Mouse (Mus musculus) kidney, embryonic 14.5 days (tissue): Measurements from ENCODE around the gene Dpm1. TPM values are rescaled to one million over a fixed set of nuclear protein-coding genes. Genes with fewer than 3 reads are reported as not detected.

Source experiments
- ATAC-seq: fragments of 200-750 bp; cut with Nextera tagmentation; 2 replicates; pipeline ENCODE4 v1.8.0; 2017; ENCODE audit warnings: moderate number of reproducible peaks, mild to moderate bottlenecking, moderate TSS enrichment, moderate library complexity; ENCODE audit not compliant: low FRiP score, low TSS enrichment
- H3K27ac ChIP-seq: fragments of 300-500 bp; sonication (generic); 2 replicates; pipeline ENCODE4 v1.5.1; 2014; ENCODE audit warnings: low read depth, mild to moderate bottlenecking, low read length, moderate library complexity, mixed read lengths
- H3K27me3 ChIP-seq: fragments of 300-500 bp; sonication (generic); 2 replicates; pipeline ENCODE4 v1.6.1; 2014; ENCODE audit warnings: mild to moderate bottlenecking, low read length; ENCODE audit not compliant: control insufficient read depth, insufficient read depth
- H3K36me3 ChIP-seq: fragments of 300-500 bp; sonication (generic); 2 replicates; pipeline ENCODE4 v1.6.1; 2014; ENCODE audit warnings: low read length, mixed read lengths; ENCODE audit not compliant: control insufficient read depth, insufficient read depth
- H3K4me1 ChIP-seq: fragments of 300-500 bp; sonication (generic); 2 replicates; pipeline ENCODE4 v1.6.1; 2014; ENCODE audit warnings: low read length, mixed read lengths; ENCODE audit not compliant: control insufficient read depth, insufficient read depth
- H3K4me2 ChIP-seq: fragments of 300-500 bp; sonication (generic); replicated peaks from 2 replicates; pipeline ENCODE4 v1.6.1; 2014; ENCODE audit warnings: low read depth, mild to moderate bottlenecking, low read length
- H3K4me3 ChIP-seq: fragments of 300-500 bp; sonication (generic); 2 replicates; pipeline ENCODE4 v1.5.1; 2014; ENCODE audit warnings: mild to moderate bottlenecking, low read length
- H3K9ac ChIP-seq: fragments of 300-500 bp; sonication (generic); 2 replicates; pipeline ENCODE4 v1.6.1; 2014; ENCODE audit warnings: low read depth, mild to moderate bottlenecking, low read length, moderate library complexity
- H3K9me3 ChIP-seq: fragments of 300-500 bp; sonication (generic); 2 replicates; pipeline ENCODE4 v1.6.1; 2016; ENCODE audit warnings: low read length; ENCODE audit not compliant: control insufficient read depth
- WGBS: fragments of 180-500 bp; shearing (Covaris S2); extraction: QIAGEN DNeasy Blood & Tissue Kit; methylation state at CpG from one replicate; pipeline ENCODE4 v1.1.7; 2014; 5-methylcytosine and 5-hydroxymethylcytosine counted together
- polyA plus RNA-seq: library from polyadenylated mRNA; unstranded; fragments of >200 nt; fragmentation: Nextera tagmentation; extraction: Ambion mirVana; gene quantifications from 2 replicates; pipeline ENCODE4 v1.2.1, GENCODE M21; 2014

The Dpm1 gene
- polyA plus RNA-seq, 1 experiment from 2014 or later = 82.3 TPM

- ATAC-seq = no peak
Measured at GRCm38 (mm10) chr2:168253822-168254221, 23.4 kb upstream of the Dpm1 start.

GRCm38 (mm10) chr2:168252639-168253292 is 22.4 kb upstream of the Dpm1 start:
- peak overlapping the region; percentile 23; the same call in 1 of the 2 replicates for H3K4me2 ChIP-seq
- ATAC-seq = 0 out of 2 replicates have a peak, but pooled peaks have one; percentile 47
- H3K27ac ChIP-seq = no peak overlapping the region
- no peaks in the 10 kb centered on the region for H3K4me1 ChIP-seq
- H3K27me3 ChIP-seq = no peaks in the 10 kb centered on the region
- no peaks in the 10 kb centered on the region for H3K36me3 ChIP-seq
- H3K4me3 ChIP-seq = peak overlapping the region; percentile 9; the same call in 1 of the 2 replicates
- 10% methylated on average over 16 of the region's 16 CpGs for WGBS
- no peaks in the 10 kb centered on the region for H3K9me3 ChIP-seq
- no peak overlapping the region for H3K9ac ChIP-seq

More at GRCm38 (mm10) chr2:168253822-168254221, 23.4 kb upstream of the Dpm1 start:
- no peaks in the 10 kb centered on the region for H3K9me3 ChIP-seq
- no peaks in the 10 kb centered on the region for H3K36me3 ChIP-seq
- H3K27me3 ChIP-seq = no peaks in the 10 kb centered on the region
- H3K4me2 ChIP-seq = no peak overlapping the region
- H3K9ac ChIP-seq = no peak overlapping the region
- H3K4me1 ChIP-seq = no peaks in the 10 kb centered on the region
- H3K4me3 ChIP-seq = no peak overlapping the region
- no peak overlapping the region for H3K27ac ChIP-seq
- WGBS = 34% methylated on average over 7 of the region's 7 CpGs

- WGBS = 16% methylated on average over 8 of the region's 8 CpGs
- Histone ChIP-seq H3K9me3 (no peaks in the 10 kb centered on the region), H3K27me3 (no peaks in the 10 kb centered on the region), H3K4me3 (no peak overlapping the region), H3K27ac (no peak overlapping the region), H3K9ac (no peak overlapping the region), H3K4me1 (no peaks in the 10 kb centered on the region), H3K36me3 (no peaks in the 10 kb centered on the region), H3K4me2 (no peak overlapping the region)
- ATAC-seq = 0 out of 2 replicates have a peak, but pooled peaks have one; percentile 30
Measured at GRCm38 (mm10) chr2:168250270-168250669, 19.9 kb upstream of the Dpm1 start.

- ATAC-seq = no peak
- H3K27me3 ChIP-seq = no peaks in the 10 kb centered on the region
- no peaks in the 10 kb centered on the region for H3K36me3 ChIP-seq
- no peak overlapping the region for H3K4me3 ChIP-seq
- WGBS = 30% methylated on average over 2 of the region's 2 CpGs
- no peak overlapping the region for H3K9ac ChIP-seq
- no peak overlapping the region for H3K27ac ChIP-seq
- no peak overlapping the region for H3K4me2 ChIP-seq
- no peaks in the 10 kb centered on the region for H3K9me3 ChIP-seq
- H3K4me1 ChIP-seq = no peaks in the 10 kb centered on the region
Measured at GRCm38 (mm10) chr2:168248856-168249245, 18.5 kb upstream of the Dpm1 start.

GRCm38 (mm10) chr2:168248167-168248855 is 17.9 kb upstream of the Dpm1 start:
- Histone ChIP-seq H3K4me1 (no peaks in the 10 kb centered on the region), H3K27me3 (no peaks in the 10 kb centered on the region), H3K9me3 (no peaks in the 10 kb centered on the region), H3K27ac (no peak overlapping the region), H3K4me3 (no peak overlapping the region), H3K36me3 (no peaks in the 10 kb centered on the region), H3K9ac (no peak overlapping the region; the same call in 1 of the 2 replicates), H3K4me2 (no peak overlapping the region)
- ATAC-seq = no peak
- 71% methylated on average over 8 of the region's 8 CpGs for WGBS

- ATAC-seq = no peak
- no peaks in the 10 kb centered on the region for H3K27me3 ChIP-seq
- no peaks in the 10 kb centered on the region for H3K9me3 ChIP-seq
- no peak overlapping the region for H3K4me2 ChIP-seq
- H3K4me1 ChIP-seq = no peaks in the 10 kb centered on the region
- H3K9ac ChIP-seq = no peak overlapping the region
- H3K4me3 ChIP-seq = no peak overlapping the region
- WGBS = 42% methylated on average over 8 of the region's 8 CpGs
- H3K27ac ChIP-seq = no peak overlapping the region
- no peaks in the 10 kb centered on the region for H3K36me3 ChIP-seq
Measured at GRCm38 (mm10) chr2:168245571-168245970, 15.2 kb upstream of the Dpm1 start.

GRCm38 (mm10) chr2:168243278-168243677 is 12.9 kb upstream of the Dpm1 start:
- H3K9me3 ChIP-seq = peaks cover 4% of the 10 kb centered on the region

GRCm38 (mm10) chr2:168242841-168243240 is 12.4 kb upstream of the Dpm1 start:
- Histone ChIP-seq H3K4me2 (no peak overlapping the region), H3K4me1 (no peaks in the 10 kb centered on the region), H3K36me3 (no peaks in the 10 kb centered on the region), H3K27me3 (no peaks in the 10 kb centered on the region), H3K27ac (no peak overlapping the region), H3K9ac (no peak overlapping the region), H3K4me3 (no peak overlapping the region), H3K9me3 (peaks cover 5% of the 10 kb centered on the region)
- no peak for ATAC-seq

More at GRCm38 (mm10) chr2:168243278-168243677, 12.9 kb upstream of the Dpm1 start:
- 79% methylated on average over 4 of the region's 4 CpGs for WGBS
- no peaks in the 10 kb centered on the region for H3K27me3 ChIP-seq
- H3K4me3 ChIP-seq = no peak overlapping the region
- no peaks in the 10 kb centered on the region for H3K36me3 ChIP-seq
- H3K4me1 ChIP-seq = no peaks in the 10 kb centered on the region
- no peak for ATAC-seq
- no peak overlapping the region for H3K4me2 ChIP-seq
- H3K27ac ChIP-seq = no peak overlapping the region
- H3K9ac ChIP-seq = no peak overlapping the region

- H3K27ac ChIP-seq = no peak overlapping the region
- no peak for ATAC-seq
- H3K27me3 ChIP-seq = no peaks in the 10 kb centered on the region
- H3K4me2 ChIP-seq = no peak overlapping the region
- H3K9ac ChIP-seq = no peak overlapping the region
- peaks cover 7% of the 10 kb centered on the region for H3K9me3 ChIP-seq
- 93% methylated on average over 4 of the region's 4 CpGs for WGBS
- H3K36me3 ChIP-seq = 0 out of 2 replicates have a peak, but pooled peaks cover 3% of the 10 kb centered on the region
- no peaks in the 10 kb centered on the region for H3K4me1 ChIP-seq
- H3K4me3 ChIP-seq = no peak overlapping the region
Measured at GRCm38 (mm10) chr2:168238335-168238734, 7.9 kb upstream of the Dpm1 start.
